In genomic region chr16:36918505-36918904, GRCm38 (mm10) we compare ENCODE assay signal across 18 mouse cellular contexts. TPM values are rescaled to one million over a fixed set of nuclear protein-coding genes. Genes with fewer than 3 reads are reported as not detected.
A peak's percentile ranks its signal among the peaks of the same experiment; 100 is the strongest.
DNase-seq lines count a peak whose midpoint lies in the region; TF ChIP-seq lines count a peak whose summit lies in the region.
"Had no signal": no experiment of that assay in that cellular context is flagged by ENCODE, and none has a peak within 500 bp of the region (broad histone marks: within the 10 kb centered on the region; RNA-seq: fewer than 3 reads in every experiment).

No protein-coding gene starts in this region.

- TF ChIP-seq CTCF in left cerebral cortex, adult 2 months (IDR thresholded peaks at IDR 0.05): no peak

- peak overlapping the region; percentile 24; the same call in 1 of the 2 replicates for H3K27ac ChIP-seq in left cerebral cortex, adult 2 months
- H3K27ac ChIP-seq: embryonic facial prominence, embryonic 10.5 days; embryonic facial prominence, embryonic 12.5 days; forebrain, embryonic 13.5 days; forebrain, embryonic 15.5 days had no signal

- DNase-seq in heart, adult 11 months: peak; percentile 72
- DNase-seq in heart, postnatal 4 days: no peak
- no peak for DNase-seq in left cerebral cortex, adult 2 months (ENCODE audit: extremely low spot score in 1 of 2, low spot score in 2 of 2)
- no peak for DNase-seq in left cerebral cortex, postnatal 10 days (ENCODE audit: extremely low spot score in 1 of 2, low spot score in 2 of 2)
- no peak for DNase-seq in retina, postnatal 1 day
- DNase-seq: adrenal gland, adult 2 months; adrenal gland, postnatal 10 days; adrenal gland, postnatal 25 days; cerebellum, adult 11-12 months; cerebellum, adult 2 months; cerebellum, adult 9-10 months; cerebellum, postnatal 10 days; cerebellum, postnatal 25 days; forebrain, postnatal 0 days had no signal

- no peak overlapping the region for H3K4me3 ChIP-seq in left cerebral cortex, adult 2 months
- H3K4me3 ChIP-seq: embryonic facial prominence, embryonic 10.5 days; embryonic facial prominence, embryonic 12.5 days; forebrain, embryonic 13.5 days; forebrain, embryonic 15.5 days had no signal

- intact Hi-C loops in left cerebral cortex, adult 2 months (cut with DNase I): no loop called here
- intact Hi-C loops in left cerebral cortex, postnatal 10 days (cut with DNase I): no loop called here

RNA-seq across cellular contexts. Expression of gene Hcls1, which starts 16.3 kb away (rescaled TPM):
- total RNA-seq in heart, postnatal 4 days (2021): 1 to 10 TPM; 7.0 to 7.1 TPM
- total RNA-seq in left cerebral cortex, adult 2 months (2021): 1 to 10 TPM; 3.6 to 3.7 TPM
- 1 to 10 TPM; 4.0 to 4.4 TPM for total RNA-seq in left cerebral cortex, postnatal 10 days (2021)

RNA-seq across cellular contexts. Expression of gene Golgb1, which starts 43.6 kb away (rescaled TPM):
- total RNA-seq in heart, postnatal 4 days (2021): 10 to 100 TPM; 31.8 to 36.7 TPM
- total RNA-seq in left cerebral cortex, adult 2 months (2021): 10 to 100 TPM; 77.8 to 92.1 TPM
- 10 to 100 TPM; 50.3 to 60.5 TPM for total RNA-seq in left cerebral cortex, postnatal 10 days (2021)

RNA-seq across cellular contexts. Expression of gene Eaf2, which starts 43.7 kb away (rescaled TPM):
- total RNA-seq in heart, postnatal 4 days (2021): 1 to 10 TPM; 1.1 to 1.5 TPM
- total RNA-seq in left cerebral cortex, adult 2 months (2021): 1 to 10 TPM; 1.3 to 1.4 TPM
- total RNA-seq in left cerebral cortex, postnatal 10 days (2021): 1 to 10 TPM; 1.1 TPM
